Mouse (Mus musculus): ENCODE measurements around the gene Fam207a.

Fam207a gene

DNA sequence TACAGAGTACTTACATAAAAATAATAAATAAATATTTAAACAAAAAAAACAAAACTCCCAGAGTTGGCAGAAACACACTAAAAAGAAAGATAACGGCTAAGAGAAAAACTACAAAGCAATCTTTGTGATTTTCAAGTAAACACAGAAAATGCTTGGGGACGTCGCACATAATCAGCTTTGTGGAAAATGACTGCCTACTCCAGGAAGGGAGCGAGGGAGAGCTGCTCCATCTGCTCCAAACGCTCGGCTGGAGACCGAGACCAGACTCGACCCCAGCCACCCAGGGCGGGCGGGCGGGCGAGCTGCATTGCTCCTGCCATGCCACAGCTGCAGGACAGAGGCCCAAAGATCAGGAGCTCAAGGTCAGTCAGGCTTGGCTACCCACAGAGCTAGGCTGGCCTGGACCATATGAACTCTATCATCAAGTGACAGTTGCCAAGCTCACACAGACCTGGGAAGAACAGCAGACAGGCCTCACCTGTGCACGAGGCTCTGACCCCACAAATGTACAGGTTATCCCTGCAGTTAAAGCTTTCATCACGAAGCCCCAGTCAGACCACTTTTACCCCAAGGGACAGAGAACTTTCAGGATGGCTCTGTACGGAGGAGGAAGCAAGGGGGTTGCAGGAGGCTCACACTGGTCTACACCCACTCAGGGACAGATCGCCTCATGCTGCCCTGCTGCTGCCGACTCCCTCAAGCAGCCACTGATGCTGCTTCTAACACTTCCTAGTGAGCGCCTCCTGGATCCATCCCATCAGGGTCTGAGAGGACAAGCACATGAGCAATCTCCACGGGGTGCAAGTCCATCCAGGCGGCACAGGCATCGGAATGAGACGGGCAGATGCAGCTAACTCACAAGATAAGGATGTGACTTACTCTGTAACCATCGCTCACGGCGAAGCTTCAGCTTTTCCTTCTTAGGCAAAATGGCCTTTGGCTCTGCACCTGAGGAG lies 12.3 kb downstream of the Fam207a start:
- no peak for DNase-seq (ENCODE audit: low read depth, low spot score)

DNA sequence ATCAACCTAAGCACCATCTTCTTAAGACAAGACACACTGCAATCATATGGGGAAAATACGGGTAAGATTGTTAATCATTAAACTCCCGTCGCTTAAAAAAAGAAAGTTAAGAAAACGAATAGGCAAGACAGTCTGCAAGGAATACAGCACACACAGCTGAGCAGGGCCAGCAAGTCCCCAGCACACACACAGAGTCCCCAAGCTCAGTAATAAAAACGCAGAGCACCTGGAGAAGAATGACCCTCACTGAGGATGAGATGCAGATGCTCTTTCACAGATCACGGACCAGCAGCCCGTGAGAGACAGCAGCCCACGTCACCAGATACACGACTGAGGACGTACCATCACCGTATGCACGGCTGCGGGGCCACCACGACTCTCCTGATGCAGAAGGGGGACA lies 14.9 kb downstream of the Fam207a start:
- no peak for DNase-seq (ENCODE audit: low read depth, low spot score)

DNA sequence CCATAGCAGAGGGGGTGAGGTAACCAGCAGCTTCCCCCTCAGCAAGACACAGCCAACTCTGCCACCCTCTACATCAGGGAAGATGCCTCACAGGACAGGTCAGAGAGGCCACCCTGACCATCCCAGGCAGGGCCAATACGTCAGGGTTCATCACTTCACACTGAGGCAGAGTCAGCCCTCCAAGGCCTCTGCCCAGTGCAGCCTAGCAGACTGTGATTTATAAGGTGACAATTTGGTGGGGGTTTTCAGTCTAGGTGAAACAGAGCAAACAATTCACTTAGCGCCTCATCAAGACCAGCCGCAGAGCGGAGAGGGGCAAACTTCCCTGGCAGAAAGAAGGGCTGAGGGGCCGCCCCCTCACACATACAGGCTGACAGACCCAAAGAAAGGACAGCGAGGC lies 17.3 kb downstream of the Fam207a start:
- no peak for DNase-seq (ENCODE audit: low read depth, low spot score)

DNA sequence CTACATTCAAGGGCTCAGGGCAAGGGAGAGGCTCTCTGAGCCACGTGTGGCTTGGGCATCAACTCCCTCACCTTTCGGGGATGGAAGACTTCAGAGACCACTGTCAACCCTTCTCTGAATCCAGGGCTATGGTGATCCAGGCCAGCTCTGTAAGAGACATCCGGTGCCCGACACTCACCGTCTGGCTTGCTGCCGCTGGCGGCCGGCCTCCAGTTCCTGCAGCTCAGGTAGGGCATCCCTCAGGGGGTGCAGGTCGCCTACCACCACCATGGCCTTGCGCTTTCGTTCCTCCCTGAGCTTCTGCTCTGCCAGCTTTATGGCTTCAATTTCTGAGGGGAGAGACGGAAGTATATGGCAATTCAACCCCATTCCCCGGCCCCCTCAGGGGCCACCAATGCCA lies 18.4 kb downstream of the Fam207a start:
- no peak for DNase-seq (ENCODE audit: low read depth, low spot score)

DNA sequence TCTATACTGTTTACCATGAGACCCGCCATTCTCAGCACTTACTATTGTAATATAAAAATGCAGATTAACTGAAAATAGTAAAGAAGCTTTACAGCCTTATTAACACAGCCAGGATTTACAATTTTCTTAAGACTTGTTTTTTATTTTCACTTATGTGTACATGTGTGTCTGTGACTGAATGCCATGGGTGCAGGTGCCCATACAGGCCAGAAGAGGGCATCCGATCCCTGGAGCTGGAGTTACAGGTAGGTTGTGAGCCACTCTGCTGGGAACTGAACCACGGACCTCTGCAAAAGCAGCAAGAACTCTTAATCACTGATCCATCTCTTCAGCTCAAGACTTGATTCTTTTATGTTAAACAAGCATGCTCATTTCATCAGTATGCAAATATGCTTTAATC lies 22.7 kb downstream of the Fam207a start:
- DNase-seq (ENCODE audit: low read depth, low spot score) = peak; percentile 57

DNA sequence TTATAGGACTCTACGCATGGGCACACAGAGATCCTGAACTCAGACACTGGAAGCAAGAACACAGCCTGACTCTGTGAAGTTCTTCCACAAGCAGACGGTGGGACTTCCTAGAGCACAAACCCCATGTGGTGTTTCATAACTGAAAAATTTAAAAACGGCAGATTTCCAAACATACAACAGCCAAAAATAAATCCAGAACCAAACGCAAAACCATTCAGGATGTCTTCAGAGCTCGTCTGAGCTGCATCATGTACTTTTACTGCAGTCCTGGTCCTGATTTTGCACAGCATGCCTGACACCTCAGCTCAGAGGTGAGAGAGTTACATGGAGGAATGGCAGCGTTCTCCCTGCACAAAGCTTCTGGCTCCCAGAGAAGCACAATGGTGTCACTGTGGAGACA lies 24.0 kb downstream of the Fam207a start:
- DNase-seq (ENCODE audit: low read depth, low spot score) = no peak

DNA sequence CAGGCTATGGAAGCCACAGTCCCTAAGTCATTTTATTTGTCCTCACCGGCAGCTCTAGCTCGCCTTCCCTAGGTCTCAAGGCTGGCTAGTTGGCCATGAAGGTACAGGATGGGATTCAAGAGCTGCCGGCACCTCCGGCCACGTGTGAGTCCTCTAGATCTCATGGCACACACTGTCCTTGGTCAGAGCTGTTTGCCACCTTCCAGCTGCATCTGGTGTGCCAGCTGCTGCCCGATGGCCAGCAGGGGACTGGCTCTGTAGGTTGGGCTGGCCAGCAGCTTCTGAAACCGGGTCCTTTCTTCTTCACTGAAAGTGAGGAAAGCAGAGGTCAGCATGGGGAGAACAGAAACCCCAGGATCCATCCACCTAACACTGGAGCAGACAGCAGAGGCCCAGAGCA lies 27.4 kb downstream of the Fam207a start:
- DNase-seq (ENCODE audit: low read depth, low spot score) = no peak

DNA sequence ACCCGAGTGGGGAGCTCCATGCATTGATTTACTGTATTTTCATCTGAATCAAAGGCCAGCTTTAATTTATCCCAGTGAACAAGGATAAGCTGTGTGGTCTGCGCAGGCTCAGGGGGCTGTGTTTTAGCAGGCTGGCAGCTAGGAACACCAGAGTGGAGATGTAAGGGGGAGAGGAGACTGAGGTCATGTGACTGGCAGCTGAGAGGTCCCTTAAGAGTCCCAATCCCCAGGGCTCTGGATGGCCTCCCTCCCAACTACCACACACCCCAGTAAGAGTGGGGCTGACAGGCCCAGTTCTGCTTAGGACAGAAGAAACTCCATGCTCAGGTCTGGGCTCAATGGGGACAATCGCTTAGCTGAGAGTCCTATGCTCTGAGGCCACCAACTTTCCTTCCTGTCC lies 29.8 kb downstream of the Fam207a start:
- DNase-seq (ENCODE audit: low read depth, low spot score) = no peak

DNA sequence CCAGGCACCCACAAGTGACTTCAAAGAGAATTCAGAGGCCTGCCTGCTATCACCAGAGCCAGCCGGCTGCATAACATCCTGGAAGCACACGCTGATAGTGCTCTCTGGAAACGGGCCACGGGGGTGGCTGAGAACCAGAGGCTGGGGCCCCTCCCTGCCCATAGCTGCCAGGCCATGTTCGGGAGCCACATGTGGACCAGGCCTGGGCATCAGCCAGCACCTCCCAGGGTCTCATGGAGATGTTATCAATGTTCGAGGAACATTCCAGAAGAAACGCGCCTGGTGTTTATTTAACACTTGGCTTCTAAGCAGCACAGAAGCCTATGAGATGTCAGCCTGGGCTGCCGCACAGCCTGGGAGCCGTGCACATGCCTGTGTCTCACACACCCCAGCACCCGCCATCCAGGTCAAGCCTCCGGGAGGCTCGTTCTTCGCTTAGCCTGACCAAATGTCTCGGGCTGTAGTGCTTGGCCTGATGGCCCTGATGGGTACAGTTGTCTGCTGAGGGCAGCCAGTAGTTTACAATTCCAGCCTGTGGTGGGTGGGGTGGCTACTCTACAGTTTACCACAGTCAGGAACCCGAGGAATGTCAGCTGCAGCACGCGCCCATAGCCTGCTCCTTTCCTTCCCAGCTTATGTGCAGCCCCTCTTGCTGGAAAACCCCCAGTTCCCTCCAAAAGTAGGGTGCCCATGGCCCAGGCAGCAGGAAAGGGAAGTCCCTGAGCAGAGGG lies 31.2 kb downstream of the Fam207a start:
- peak; percentile 49 for DNase-seq (ENCODE audit: low read depth, low spot score)

DNA sequence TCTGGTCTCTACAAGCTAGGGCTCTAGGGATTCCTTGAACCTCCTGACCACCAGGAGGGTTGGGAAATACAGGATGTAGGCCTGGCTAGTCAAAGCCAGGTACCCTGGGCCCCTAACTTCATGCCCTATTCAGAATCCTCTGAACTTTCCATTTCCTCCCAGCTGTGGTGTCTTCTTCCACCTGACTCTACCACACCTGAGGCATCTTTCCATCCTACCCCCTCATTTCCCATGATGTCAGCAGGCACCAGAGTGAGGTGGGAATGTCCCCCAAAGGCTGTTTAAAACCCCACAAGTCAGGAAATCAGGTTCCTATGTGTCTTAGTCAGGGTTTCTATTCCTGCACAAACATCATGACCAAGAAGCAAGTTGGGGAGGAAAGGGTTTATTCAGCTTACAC lies 33.8 kb downstream of the Fam207a start:
- DNase-seq (ENCODE audit: low read depth, low spot score) = no peak

DNA sequence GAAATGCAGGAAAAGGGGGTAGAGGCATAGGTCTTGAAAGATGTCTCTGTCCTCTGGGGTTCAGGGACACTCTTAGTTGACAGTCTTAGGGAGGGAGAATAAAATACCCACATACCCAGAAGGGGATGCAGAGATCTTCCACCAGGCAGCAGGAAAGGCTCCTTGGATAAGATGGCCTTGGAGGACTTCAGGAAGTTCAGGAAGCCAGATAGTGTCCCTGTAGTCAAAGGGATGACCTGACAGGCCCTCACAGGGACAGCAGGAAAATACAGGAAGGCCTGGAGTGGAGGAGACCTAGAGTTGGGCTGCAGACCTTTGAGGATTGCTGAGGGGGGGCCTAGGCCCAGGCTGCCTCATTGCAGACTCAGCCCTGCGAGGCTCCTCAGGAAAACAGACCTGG lies 35.6 kb downstream of the Fam207a start:
- DNase-seq (ENCODE audit: low read depth, low spot score) = no peak

DNA sequence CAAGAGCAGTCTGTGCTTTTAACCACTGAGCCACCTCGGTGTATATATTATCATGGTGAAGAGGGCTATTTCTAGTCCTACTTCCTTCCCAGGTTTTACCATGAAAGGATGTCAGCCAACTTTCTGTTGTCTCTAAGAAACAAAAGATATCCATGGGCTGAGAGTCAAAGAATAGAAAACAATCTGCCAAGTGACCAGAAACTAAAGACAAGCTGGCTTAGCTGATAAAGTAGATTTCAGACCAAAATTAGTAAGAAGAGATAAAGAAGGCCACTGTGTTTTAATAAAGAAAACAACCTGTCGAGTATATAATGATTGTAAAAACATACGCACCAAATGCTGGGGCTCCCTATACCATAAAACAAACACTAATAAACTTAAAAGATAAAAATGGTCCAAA lies 38.7 kb downstream of the Fam207a start:
- DNase-seq (ENCODE audit: low read depth, low spot score) = no peak

DNA sequence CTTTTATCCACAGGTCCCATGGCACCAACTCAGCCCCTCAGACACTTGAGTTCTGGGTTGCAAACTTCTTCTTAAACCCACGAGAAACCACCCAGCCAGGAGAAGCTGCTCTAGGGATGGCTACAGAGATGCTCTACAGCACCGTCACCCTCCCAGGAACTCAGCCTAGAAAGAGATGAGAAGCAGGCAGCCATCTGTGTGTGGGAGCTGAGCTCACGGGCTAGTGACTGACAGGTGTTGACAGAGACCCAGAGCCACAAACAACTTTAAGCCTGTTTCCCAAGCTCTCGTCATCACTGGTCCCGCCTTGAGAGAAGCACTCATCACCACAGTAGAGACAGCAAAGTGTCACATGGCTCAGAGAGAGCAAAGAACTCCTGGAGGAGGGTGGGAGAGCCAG lies 43.4 kb downstream of the Fam207a start:
- no peak for DNase-seq (ENCODE audit: low read depth, low spot score)

DNA sequence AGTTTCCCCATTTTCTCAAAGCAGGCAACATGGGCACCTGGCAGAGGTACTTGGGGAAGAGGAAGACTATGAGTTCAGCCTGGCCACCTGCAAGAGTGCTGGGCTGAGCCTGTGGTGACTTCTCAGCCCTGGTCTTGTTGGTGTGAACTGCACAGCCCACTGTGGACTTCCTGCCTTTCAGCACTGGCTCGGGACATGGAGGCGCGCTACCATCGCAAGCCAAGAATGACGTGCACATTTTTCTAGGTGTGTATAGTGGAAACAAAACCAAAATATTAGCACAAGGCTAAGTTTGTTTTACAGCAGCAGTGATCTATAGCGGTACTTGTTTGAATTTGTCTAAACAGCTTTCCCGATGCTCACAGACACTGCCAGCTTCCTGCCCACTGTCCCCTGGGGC lies 44.1 kb downstream of the Fam207a start:
- no peak for DNase-seq (ENCODE audit: low read depth, low spot score)

DNA sequence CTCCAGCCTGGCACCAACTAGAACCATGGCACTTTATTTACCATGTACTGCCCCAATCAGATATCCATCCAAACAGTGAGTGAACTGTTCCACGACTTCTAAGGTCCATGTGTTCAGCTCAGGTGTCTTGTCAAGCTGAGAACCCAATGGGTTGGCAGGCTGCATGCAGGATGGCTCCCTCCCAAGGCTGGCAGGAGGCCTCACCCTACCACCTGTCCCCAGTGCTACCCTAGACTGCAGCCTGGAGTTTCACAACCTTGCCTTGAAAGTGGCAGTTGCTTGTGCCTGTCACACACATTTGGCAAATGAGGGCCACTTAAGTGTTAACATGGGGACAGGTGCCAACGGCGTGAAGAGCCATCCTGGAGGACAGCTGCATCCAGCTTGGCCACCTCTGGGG lies 44.8 kb downstream of the Fam207a start:
- DNase-seq (ENCODE audit: low read depth, low spot score) = no peak

DNA sequence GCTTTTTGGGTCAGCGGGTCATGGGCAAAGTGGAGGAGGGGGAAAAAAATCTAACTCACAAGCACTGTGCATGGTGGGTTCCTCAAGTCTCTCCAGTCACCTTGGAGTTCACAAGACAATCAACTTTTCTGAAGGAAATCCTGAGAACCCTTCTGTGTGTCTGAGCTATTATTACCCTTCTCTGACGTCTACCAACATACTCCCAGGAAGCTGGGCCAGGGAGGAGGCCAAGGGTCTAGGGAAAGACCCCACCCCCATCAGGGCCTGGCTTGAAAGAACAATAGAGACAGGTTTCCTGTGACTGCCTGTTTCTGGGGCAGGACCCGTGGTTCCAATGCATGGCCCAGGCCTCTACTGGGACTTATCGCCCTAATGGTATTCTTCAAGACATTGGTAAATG lies 46.9 kb downstream of the Fam207a start:
- no peak for DNase-seq (ENCODE audit: low read depth, low spot score)

DNA sequence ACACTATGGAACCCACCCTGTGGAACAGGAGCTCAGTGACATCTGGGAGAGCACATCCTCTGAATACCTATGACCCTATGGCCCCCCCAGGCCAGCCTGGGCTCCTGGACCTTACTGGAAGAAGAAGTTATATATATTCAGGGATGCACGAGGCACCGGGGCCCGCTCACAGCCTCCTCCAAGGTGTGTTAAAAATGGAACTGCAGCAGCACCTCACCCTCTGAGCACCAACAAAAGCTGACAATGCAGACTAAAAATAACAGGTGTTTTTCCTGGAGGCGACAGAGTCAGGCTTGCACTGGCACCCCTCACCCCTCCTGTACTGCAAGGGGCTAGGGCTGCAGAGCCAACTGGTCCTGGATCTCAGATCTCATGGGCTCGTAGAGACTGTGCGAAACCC lies 48.2 kb downstream of the Fam207a start:
- no peak for DNase-seq (ENCODE audit: low read depth, low spot score)

DNA sequence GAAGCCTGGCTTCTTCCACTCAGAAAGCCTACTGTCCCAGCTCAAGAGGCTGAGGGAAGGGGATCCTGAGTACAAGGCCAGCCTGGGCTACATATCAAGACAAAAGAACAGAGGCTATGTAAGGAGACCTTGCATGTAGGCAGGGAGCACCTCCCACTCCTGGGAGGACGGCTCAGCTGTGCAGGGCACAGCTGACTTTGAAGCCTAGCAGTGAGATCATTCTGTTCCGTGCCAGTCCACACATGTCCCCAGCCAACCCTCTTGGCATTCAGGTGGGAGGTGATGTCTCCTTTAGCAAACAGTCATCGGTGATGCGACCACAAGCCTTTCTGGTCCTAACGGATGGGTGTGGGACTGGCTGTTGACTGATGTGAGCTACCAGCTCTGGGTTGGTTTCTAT lies 49.7 kb downstream of the Fam207a start:
- DNase-seq (ENCODE audit: low read depth, low spot score) = no peak

DNA sequence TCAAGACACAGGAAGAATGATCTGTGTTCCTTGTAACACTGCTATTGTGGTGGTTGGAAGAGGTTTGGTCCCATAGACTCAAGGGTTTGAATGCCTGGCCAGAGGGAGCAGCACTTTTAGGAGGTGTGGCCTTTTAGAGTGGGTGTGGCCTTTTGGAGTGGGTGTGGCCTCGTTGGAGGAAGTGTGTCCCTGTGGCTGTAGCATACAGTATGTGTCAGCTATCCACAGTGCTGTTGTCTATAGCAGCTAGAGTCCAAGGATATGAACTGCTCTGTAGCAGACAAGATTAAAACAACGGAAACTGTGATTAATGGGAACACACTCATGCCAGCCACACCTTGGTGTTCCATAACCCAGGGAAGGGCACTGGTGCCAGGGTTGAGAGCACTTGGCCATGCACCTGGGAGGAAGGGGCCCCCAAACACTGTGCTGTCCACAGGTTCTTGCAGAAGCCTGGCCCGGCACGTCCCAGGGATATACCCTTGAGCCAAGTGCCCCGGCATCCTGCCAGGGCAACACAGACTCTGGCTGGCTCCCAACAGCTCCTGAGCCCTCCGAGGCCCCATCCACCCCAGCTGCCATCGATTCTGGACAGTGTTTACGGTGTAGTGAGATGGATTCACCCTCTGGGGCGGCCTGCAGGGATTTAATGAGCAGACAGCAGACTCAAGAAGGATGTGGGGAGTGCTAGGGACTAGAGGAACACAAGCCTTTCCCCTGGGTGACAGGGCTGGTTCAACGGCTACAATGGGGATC lies 51.2 kb downstream of the Fam207a start:
- DNase-seq (ENCODE audit: low read depth, low spot score) = peak; percentile 52

DNA sequence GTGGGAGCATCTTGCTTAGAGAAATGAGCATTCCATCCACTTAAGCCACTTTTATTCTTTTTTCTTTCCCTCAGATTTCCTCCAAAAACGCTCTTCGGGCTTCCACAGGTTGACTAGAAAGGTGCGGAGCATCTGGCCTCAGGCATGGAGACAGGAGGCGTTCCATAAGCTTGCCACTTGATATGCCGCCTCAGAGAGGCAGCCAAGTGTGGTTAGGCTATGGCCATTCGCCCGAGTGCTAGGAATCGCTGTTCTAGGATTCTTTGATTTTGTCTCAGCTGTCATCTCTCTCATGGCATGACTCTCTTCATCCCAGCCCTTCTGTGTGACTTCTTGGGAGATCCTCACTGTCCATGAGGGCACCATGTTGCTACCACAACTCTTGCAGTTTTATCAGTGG lies 54.4 kb downstream of the Fam207a start:
- no peak for DNase-seq (ENCODE audit: low read depth, low spot score)

DNA sequence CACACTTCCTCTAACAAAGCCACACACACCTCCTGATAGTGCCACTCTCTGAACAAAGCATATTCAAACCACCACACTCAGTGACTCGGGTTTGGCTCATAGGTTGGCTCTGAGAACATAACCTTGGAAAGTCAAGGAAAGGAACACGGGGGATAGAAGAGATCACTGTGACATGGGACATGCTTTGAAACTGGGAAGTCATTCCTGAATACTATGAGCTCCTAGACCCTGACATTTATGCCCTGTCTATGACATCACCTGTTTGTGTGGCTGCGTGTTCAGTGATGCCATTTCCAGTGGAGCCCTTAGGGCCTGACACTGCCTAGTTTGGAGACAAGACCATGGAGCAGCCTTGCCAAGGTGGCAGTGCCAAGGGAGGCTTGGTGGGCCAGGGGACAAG lies 57.9 kb downstream of the Fam207a start:
- DNase-seq (ENCODE audit: low read depth, low spot score) = no peak

DNA sequence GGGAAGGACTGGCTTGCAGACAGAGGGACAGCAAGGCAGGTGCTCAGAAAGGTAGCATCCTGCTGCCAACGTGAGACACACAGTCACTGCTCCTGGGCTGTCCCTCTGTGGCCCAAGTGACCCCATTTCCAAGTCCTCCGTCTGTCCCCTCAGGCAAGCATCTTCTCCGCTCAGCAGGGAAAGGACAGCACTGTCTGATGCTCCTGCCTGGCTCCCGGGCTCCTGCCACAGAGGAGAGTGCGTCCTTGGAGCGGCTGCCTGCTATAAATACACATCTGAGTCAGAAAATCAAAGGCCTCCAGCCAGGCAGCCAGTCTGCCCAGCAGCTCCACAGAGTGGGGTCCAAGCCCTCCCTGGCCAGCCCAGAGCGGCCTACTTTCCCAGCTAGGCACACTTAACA lies 59.1 kb downstream of the Fam207a start:
- no peak for DNase-seq (ENCODE audit: low read depth, low spot score)
